Mouse (Mus musculus) testis, adult 2 months (tissue): Measurements from ENCODE around the gene Ptma. TPM values are rescaled to one million over a fixed set of nuclear protein-coding genes. Genes with fewer than 3 reads are reported as not detected.
"Not testable (repeated sequence)": the region's sequence is repeated elsewhere in the genome, so short reads cannot be mapped to it uniquely, and the experiment has no call there.

Experiments
- H3K27ac ChIP-seq: fragments of 200-500 bp; 2 replicates; pipeline ENCODE4 v1.5.1; 2012; ENCODE audit warnings: low read depth, low read length; ENCODE audit not compliant: control insufficient read depth, insufficient read depth
- H3K27me3 ChIP-seq: fragments of 200-500 bp; 2 replicates; pipeline ENCODE4 v1.6.1; 2012; ENCODE audit warnings: mild to moderate bottlenecking, low read length, moderate library complexity; ENCODE audit not compliant: control insufficient read depth, insufficient read depth
- H3K36me3 ChIP-seq: fragments of 200-500 bp; 2 replicates; pipeline ENCODE4 v1.6.1; 2012; ENCODE audit warnings: mild to moderate bottlenecking, low read length; ENCODE audit not compliant: control insufficient read depth, insufficient read depth
- H3K4me1 ChIP-seq: fragments of 200-500 bp; 2 replicates; pipeline ENCODE4 v1.6.1; 2012; ENCODE audit warnings: low read length; ENCODE audit not compliant: control insufficient read depth, insufficient read depth
- H3K4me3 ChIP-seq: fragments of 200-500 bp; 2 replicates; pipeline ENCODE4 v1.5.1; 2012; ENCODE audit warnings: low read depth, mild to moderate bottlenecking, low read length, moderate library complexity, mixed read lengths; ENCODE audit not compliant: control insufficient read depth
- CTCF ChIP-seq: fragments of 200-500 bp; IDR thresholded peaks from 2 replicates; pipeline ENCODE4 v1.5.1; 2012; ENCODE audit warnings: low read depth, mild to moderate bottlenecking, inconsistent platforms, low read length, moderate library complexity; ENCODE audit not compliant: control insufficient read depth, insufficient read depth, insufficient replicate concordance
- POLR2A ChIP-seq: fragments of 200-500 bp; IDR thresholded peaks from 2 replicates; pipeline ENCODE4 v1.6.1; 2012; ENCODE audit warnings: low read depth, mild to moderate bottlenecking, inconsistent platforms, low read length, moderate library complexity; ENCODE audit not compliant: control insufficient read depth
- polyA plus RNA-seq: library from polyadenylated mRNA; depleted of rRNA; stranded (reverse); fragments of >200 nt; gene quantifications from 2 replicates; pipeline ENCODE4 v1.2.3, GENCODE M21; 2012

The Ptma gene
- polyA plus RNA-seq, 1 experiment: 126 TPM

GRCm38 (mm10) chr1:86509410-86509809 is 17.1 kb upstream of the Ptma start:
- Histone ChIP-seq H3K4me3 (no peak overlapping the region), H3K4me1 (peaks cover 16% of the 10 kb centered on the region), H3K27ac (no peak overlapping the region), H3K27me3 (no peaks in the 10 kb centered on the region), H3K36me3 (no peaks in the 10 kb centered on the region)
- TF ChIP-seq POLR2A: no peak
- TF ChIP-seq CTCF: peak; percentile 51; the same call in 1 of the 2 replicates

GRCm38 (mm10) chr1:86510266-86510665 is 16.3 kb upstream of the Ptma start:
- no peak overlapping the region for H3K27ac ChIP-seq
- no peak overlapping the region for H3K4me3 ChIP-seq
- no peaks in the 10 kb centered on the region for H3K27me3 ChIP-seq
- TF ChIP-seq CTCF (no peak), POLR2A (no peak)
- no peaks in the 10 kb centered on the region for H3K36me3 ChIP-seq
- H3K4me1 ChIP-seq: peaks cover 7% of the 10 kb centered on the region

GRCm38 (mm10) chr1:86510676-86511441 is 15.7 kb upstream of the Ptma start:
- Histone ChIP-seq H3K27me3 (no peaks in the 10 kb centered on the region), H3K4me1 (peaks cover 3% of the 10 kb centered on the region), H3K36me3 (no peaks in the 10 kb centered on the region), H3K4me3 (no peak overlapping the region), H3K27ac (no peak overlapping the region)
- TF ChIP-seq POLR2A: no peak

GRCm38 (mm10) chr1:86512154-86512720 is 14.3 kb upstream of the Ptma start:
- Histone ChIP-seq H3K27ac (no peak overlapping the region), H3K36me3 (no peaks in the 10 kb centered on the region), H3K4me1 (peaks cover 3% of the 10 kb centered on the region), H3K4me3 (no peak overlapping the region), H3K27me3 (no peaks in the 10 kb centered on the region)
- TF ChIP-seq POLR2A (no peak), CTCF (no peak)

- H3K4me3 ChIP-seq, H3K27ac ChIP-seq, H3K27me3 ChIP-seq, H3K36me3 ChIP-seq, H3K4me1 ChIP-seq: not testable (repeated sequence)
These were observed 13.5 kb upstream of the Ptma start for GRCm38 (mm10) chr1:86513031-86513430.

- Histone ChIP-seq H3K4me3 (peak overlapping the region; percentile 64), H3K27me3 (no peaks in the 10 kb centered on the region), H3K27ac (no peak overlapping the region), H3K4me1 (no peaks in the 10 kb centered on the region; the same call in 1 of the 2 replicates), H3K36me3 (no peaks in the 10 kb centered on the region)
- TF ChIP-seq POLR2A: no peak
- no peak for TF ChIP-seq CTCF
These were observed 10.7 kb upstream of the Ptma start for GRCm38 (mm10) chr1:86515715-86516410.

GRCm38 (mm10) chr1:86517076-86517475 is 9.4 kb upstream of the Ptma start:
- H3K4me1 ChIP-seq: no peaks in the 10 kb centered on the region; the same call in 1 of the 2 replicates
- TF ChIP-seq CTCF (no peak), POLR2A (no peak)

More at GRCm38 (mm10) chr1:86517076-86517475, 9.4 kb upstream of the Ptma start:
- Histone ChIP-seq H3K36me3 (no peaks in the 10 kb centered on the region), H3K27me3 (no peaks in the 10 kb centered on the region), H3K4me3 (peak overlapping the region; percentile 66), H3K27ac (no peak overlapping the region)
